Mouse (Mus musculus) spleen, adult 2 months (tissue): ENCODE data around the gene Serpina3i. TPM values are rescaled to one million over a fixed set of nuclear protein-coding genes. Genes with fewer than 3 reads are reported as not detected.

Source experiments
- DNase-seq, 2 experiments: peaks; one replicate each; pipeline versions ENCODE4 v3.0.0 to v3.0.0-alpha.2; 2012 to 2021; ENCODE audit warnings: low spot score in 2 of 2, low read depth in 1 of 2
- H3K27ac ChIP-seq: fragments of 200-500 bp; 2 replicates; pipeline ENCODE4 v1.5.1; 2012; ENCODE audit warnings: low read length, inconsistent platforms; ENCODE audit not compliant: insufficient read depth
- H3K27me3 ChIP-seq: fragments of 200-500 bp; 2 replicates; pipeline ENCODE4 v1.6.1; 2012; ENCODE audit warnings: mild to moderate bottlenecking, moderate library complexity, low read length, inconsistent platforms; ENCODE audit not compliant: control insufficient read depth, insufficient read depth
- H3K36me3 ChIP-seq: fragments of 200-500 bp; 2 replicates; pipeline ENCODE4 v1.6.1; 2012; ENCODE audit warnings: mild to moderate bottlenecking, low read length, inconsistent platforms; ENCODE audit not compliant: control insufficient read depth, insufficient read depth
- H3K4me1 ChIP-seq: fragments of 200-500 bp; 2 replicates; pipeline ENCODE4 v1.6.1; 2011; ENCODE audit warnings: inconsistent platforms; ENCODE audit not compliant: control insufficient read depth, insufficient read depth, insufficient read length
- H3K4me3 ChIP-seq: fragments of 200-500 bp; 2 replicates; pipeline ENCODE4 v1.5.1; 2011; ENCODE audit warnings: mild to moderate bottlenecking, inconsistent platforms; ENCODE audit not compliant: insufficient read depth, insufficient read length; ENCODE audit errors: extremely low read depth
- CTCF ChIP-seq: fragments of 200-500 bp; IDR thresholded peaks from 2 replicates; pipeline ENCODE4 v1.5.1; 2011; ENCODE audit warnings: mild to moderate bottlenecking, inconsistent platforms; ENCODE audit not compliant: insufficient read depth, insufficient read length, insufficient replicate concordance; ENCODE audit errors: extremely low read depth
- POLR2A ChIP-seq: fragments of 200-500 bp; IDR thresholded peaks from 2 replicates; pipeline ENCODE4 v1.6.1; 2011; ENCODE audit warnings: low read depth, low read length, inconsistent platforms
- WGBS: fragments of 180-500 bp; shearing (Covaris S2); methylation state at CpG from one replicate; pipeline ENCODE4 v1.1.7; 2018; 5-methylcytosine and 5-hydroxymethylcytosine counted together
- polyA plus RNA-seq: library from polyadenylated mRNA; depleted of rRNA; stranded (reverse); fragments of >200 nt; gene quantifications from 2 replicates; pipeline ENCODE4 v1.2.3, GENCODE M21; 2012; rRNA removed

The Serpina3i gene
- polyA plus RNA-seq, 1 experiment, result 0.76 TPM

DNA sequence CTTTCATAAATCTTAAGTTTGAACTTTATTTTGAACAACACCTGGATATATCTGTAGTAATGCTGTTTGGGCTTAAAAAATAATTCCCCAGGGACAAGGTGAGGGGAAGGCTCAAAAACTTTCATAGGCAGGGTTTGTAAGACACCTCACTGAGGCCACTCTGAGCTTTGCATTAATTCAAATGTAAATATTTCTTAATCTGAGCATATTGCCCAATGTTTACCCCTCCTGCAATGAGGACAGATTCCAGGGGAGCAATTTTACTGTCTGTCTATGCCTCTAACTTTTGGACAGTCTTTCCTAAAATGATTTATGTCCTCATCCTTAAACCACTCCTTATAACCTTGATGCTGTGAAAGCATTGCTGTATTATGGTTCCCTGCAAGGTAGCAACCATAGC lies 25.4 kb downstream of the Serpina3i start:
- no peak for TF ChIP-seq CTCF
- Histone ChIP-seq H3K4me3 (no peak overlapping the region), H3K36me3 (no peaks in the 10 kb centered on the region), H3K4me1 (no peaks in the 10 kb centered on the region), H3K27ac (no peak overlapping the region), H3K27me3 (no peaks in the 10 kb centered on the region)
- no peak for DNase-seq

DNA sequence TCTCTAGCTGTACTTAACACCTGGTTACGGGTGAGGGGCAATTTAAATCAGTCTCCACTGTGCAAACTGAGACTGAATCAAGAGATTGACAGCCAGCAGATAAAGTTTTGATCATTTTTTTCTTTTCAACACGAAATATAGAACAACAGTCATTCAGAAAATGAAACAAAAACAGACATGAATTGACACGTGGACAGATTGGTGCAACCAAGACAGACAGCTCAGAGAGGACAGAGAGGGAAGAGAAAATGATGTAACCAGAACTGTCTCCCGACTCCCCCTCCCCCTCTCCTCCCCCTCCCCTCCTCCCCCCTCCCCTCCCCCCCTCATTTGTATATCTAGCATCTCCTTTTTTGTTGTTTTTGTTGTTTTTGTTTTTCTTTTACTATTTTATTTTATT lies 26.9 kb downstream of the Serpina3i start:
- H3K36me3 ChIP-seq, result no peaks in the 10 kb centered on the region
- no peak for DNase-seq
- H3K4me3 ChIP-seq, result no peak overlapping the region
- H3K27me3 ChIP-seq, result no peaks in the 10 kb centered on the region
- H3K4me1 ChIP-seq, result no peaks in the 10 kb centered on the region
- TF ChIP-seq CTCF, result no peak
- TF ChIP-seq POLR2A, result no peak
- no peak overlapping the region for H3K27ac ChIP-seq
- WGBS, result 48% methylated on average over 4 of the region's 4 CpGs

DNA sequence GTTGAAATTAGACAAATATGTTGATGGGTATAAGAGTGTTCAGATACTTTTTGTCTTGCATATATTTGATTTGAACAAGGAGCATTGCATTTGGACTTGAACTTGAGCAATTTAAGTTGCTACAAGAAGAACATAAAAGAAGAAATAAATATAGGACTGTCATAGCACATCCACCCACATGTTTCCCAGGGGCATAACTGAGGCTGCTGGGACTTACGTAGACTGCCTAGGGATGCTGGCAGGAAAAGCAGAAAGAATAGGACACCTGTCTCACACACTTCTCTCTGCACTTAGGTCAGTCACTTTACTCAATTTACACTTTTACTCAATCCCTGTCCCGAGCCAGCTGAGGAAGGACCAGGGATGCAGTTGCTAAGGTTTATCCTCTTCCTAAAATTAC lies 31.0 kb downstream of the Serpina3i start:
- H3K4me3 ChIP-seq, result no peak overlapping the region
- H3K4me1 ChIP-seq, result no peaks in the 10 kb centered on the region
- H3K27me3 ChIP-seq, result no peaks in the 10 kb centered on the region
- TF ChIP-seq POLR2A (no peak), CTCF (no peak)
- WGBS, result 88% methylated on average over 2 of the region's 2 CpGs
- H3K36me3 ChIP-seq, result no peaks in the 10 kb centered on the region
- H3K27ac ChIP-seq, result no peak overlapping the region
- DNase-seq, result no peak

DNA sequence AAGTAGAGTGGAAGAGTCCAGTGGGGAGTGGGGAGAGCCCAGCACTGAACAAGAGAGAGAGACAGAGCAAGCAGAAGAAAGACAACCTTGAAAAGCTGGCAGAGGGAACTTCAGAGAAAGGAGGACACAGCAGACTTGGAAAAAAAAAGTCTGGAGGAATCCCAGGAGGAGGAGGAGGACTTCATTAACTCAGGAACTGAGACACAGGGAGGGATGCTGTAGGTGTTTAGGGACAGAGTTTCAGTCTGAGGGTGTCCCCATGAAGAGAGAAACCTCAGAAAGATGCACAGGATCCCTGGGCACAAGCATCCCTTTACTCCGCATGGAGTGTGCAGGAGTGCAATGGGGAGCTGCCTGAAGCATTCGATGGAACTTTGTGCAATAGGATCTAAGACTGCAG lies 35.1 kb downstream of the Serpina3i start:
- WGBS, result 91% methylated on average over 2 of the region's 2 CpGs
- no peaks in the 10 kb centered on the region for H3K4me1 ChIP-seq
- H3K27ac ChIP-seq, result no peak overlapping the region
- H3K27me3 ChIP-seq, result no peaks in the 10 kb centered on the region
- TF ChIP-seq POLR2A, result no peak
- TF ChIP-seq CTCF, result no peak
- no peak for DNase-seq
- H3K4me3 ChIP-seq, result no peak overlapping the region
- no peaks in the 10 kb centered on the region for H3K36me3 ChIP-seq

DNA sequence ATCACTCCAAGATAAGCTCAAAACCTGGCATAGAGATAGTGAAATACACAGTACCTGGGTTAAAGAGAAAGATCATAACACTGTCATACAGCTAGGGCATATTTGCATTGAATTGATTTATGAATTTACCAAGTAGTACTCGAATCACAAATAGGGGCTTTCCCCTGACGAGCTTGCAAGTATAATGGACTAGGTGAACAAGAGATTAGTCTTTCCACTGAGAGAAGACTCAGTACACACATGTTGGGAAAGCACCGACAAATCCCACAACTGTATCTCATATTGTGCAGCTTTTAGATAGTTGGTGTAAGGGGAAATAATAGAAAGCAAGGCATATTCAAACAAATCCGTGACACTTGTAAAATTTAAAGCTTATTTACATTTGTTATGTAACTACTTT lies 43.1 kb downstream of the Serpina3i start:
- no peaks in the 10 kb centered on the region for H3K27me3 ChIP-seq
- no peaks in the 10 kb centered on the region for H3K36me3 ChIP-seq
- no peak overlapping the region for H3K4me3 ChIP-seq
- H3K4me1 ChIP-seq, result no peaks in the 10 kb centered on the region
- 79% methylated on average over 4 of the region's 4 CpGs for whole genome bisulfite sequencing
- H3K27ac ChIP-seq, result no peak overlapping the region
- TF ChIP-seq CTCF (no peak), POLR2A (no peak)
- DNase-seq, result no peak

DNA sequence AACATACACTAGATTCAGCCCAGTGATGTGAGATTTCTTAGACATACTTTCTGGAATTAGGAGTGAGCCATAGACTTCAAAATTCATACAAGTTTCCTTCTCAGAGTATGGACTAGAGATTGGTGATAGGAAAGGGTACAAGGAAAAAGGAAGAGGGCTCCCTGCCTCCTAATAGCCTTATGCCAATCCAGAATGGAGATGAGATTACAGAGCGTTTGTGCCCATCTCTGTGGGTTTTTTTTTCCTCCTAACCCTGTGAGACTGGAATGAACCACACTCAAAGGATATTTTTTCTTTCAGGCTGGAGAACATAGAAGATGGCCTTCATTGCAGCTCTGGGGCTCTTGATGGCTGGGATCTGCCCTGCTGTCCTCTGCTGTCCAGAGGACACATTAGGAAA lies 51.3 kb downstream of the Serpina3i start, which contains the start of gene Serpina3j:
Serpina3j (plus strand) TSS at position 301 of the 400 bp plus-strand sequence.
- Histone ChIP-seq H3K27me3 (no peaks in the 10 kb centered on the region), H3K27ac (no peak within 1 kb of the TSS), H3K4me1 (no peaks in the 10 kb centered on the region), H3K4me3 (no peak within 1 kb of the TSS), H3K36me3 (no peaks in the 10 kb centered on the region)
- TF ChIP-seq CTCF, result no peak
- TF ChIP-seq POLR2A, result no peak
- WGBS, result 85% methylated on average over 1 of the region's 1 CpGs
- no peak for DNase-seq

Other genes starting within 250 kb of the Serpina3i start
- 0.13 TPM in 1 of 2 replicates, not detected in the other for gene Serpina9, start 249.4 kb upstream of the Serpina3i start, polyA plus RNA-seq
- 0.02 and 0.04 TPM in 2 replicates for gene Serpina12, start 218.7 kb upstream of the Serpina3i start, polyA plus RNA-seq
- gene Serpina5, start 162.0 kb upstream of the Serpina3i start, polyA plus RNA-seq, result not detected in 2 replicates
- not detected in 2 replicates for gene Serpina3a, start 150.4 kb upstream of the Serpina3i start, polyA plus RNA-seq
- 0.43 and 0.45 TPM in 2 replicates for gene Serpina3b, start 135.1 kb upstream of the Serpina3i start, polyA plus RNA-seq
- gene Serpina3c, start 109.3 kb upstream of the Serpina3i start, polyA plus RNA-seq, result 0.35 and 0.49 TPM in 2 replicates
- gene Serpina3f, start 48.6 kb upstream of the Serpina3i start, polyA plus RNA-seq, result 3.3 and 6.0 TPM in 2 replicates
- gene Serpina3g, start 26.9 kb upstream of the Serpina3i start, polyA plus RNA-seq, result 82.5 and 110 TPM in 2 replicates
- not detected in 2 replicates for gene Serpina3j, start 51.4 kb downstream of the Serpina3i start, polyA plus RNA-seq
- gene Serpina3k, start 75.4 kb downstream of the Serpina3i start, polyA plus RNA-seq, result 0.05 and 0.11 TPM in 2 replicates
- gene Serpina3m, start 75.4 kb downstream of the Serpina3i start, polyA plus RNA-seq, result 0.06 TPM in 1 of 2 replicates, not detected in the other
- gene Serpina3n, start 143.6 kb downstream of the Serpina3i start, polyA plus RNA-seq, result 15.9 and 31.8 TPM in 2 replicates
- gene Gsc, start 210.2 kb downstream of the Serpina3i start, polyA plus RNA-seq, result 0.06 TPM in 1 of 2 replicates, not detected in the other